Mouse (Mus musculus) erythroblast, embryonic 14.5 days (primary cell): ENCODE measurements around the gene Olfr53. TPM values are rescaled to one million over a fixed set of nuclear protein-coding genes. Genes with fewer than 3 reads are reported as not detected.
"Not testable (repeated sequence)": the region's sequence is repeated elsewhere in the genome, so short reads cannot be mapped to it uniquely, and the experiment has no call there.

ENCODE experiments used
- H3K27me3 ChIP-seq: 2 replicates; pipeline ENCODE4 v1.6.1; 2012; ENCODE audit warnings: inconsistent platforms; ENCODE audit not compliant: control insufficient read depth
- H3K36me3 ChIP-seq: 2 replicates; pipeline ENCODE4 v1.6.1; 2012; ENCODE audit warnings: mild to moderate bottlenecking, inconsistent platforms; ENCODE audit not compliant: control insufficient read depth
- H3K4me1 ChIP-seq: 2 replicates; pipeline ENCODE4 v1.6.1; 2012; ENCODE audit warnings: inconsistent platforms; ENCODE audit not compliant: control insufficient read depth
- H3K4me3 ChIP-seq: replicated peaks from 2 replicates; pipeline ENCODE3; 2012; ENCODE audit warnings: moderate library complexity, mild to moderate bottlenecking, inconsistent platforms
- H3K9me3 ChIP-seq: 2 replicates; pipeline ENCODE4 v1.6.1; 2012; ENCODE audit warnings: low read length, inconsistent platforms, mixed read lengths; ENCODE audit not compliant: control insufficient read depth
- GATA1 ChIP-seq: IDR thresholded peaks from 2 replicates; pipeline ENCODE4 v1.6.1; 2012; ENCODE audit warnings: low read length, inconsistent platforms, mixed read lengths
- TAL1 ChIP-seq: IDR thresholded peaks from 3 replicates; pipeline ENCODE4 v1.6.1; 2012; ENCODE audit warnings: low read length, inconsistent platforms, mixed read lengths
- polyA plus RNA-seq: library from polyadenylated mRNA; stranded (reverse); fragments of >175 nt; gene quantifications from 2 replicates; pipeline ENCODE4 v1.2.3, GENCODE M21; 2012

Gene Olfr53
- not detected in 2 replicates for polyA plus RNA-seq

- no peak for TF ChIP-seq GATA1
- TF ChIP-seq TAL1 = no peak
- H3K4me3 ChIP-seq = no peak within 1 kb of the TSS
- H3K27me3 ChIP-seq = no peaks in the 10 kb centered on the region
- no peaks in the 10 kb centered on the region for H3K36me3 ChIP-seq
- H3K4me1 ChIP-seq = no peaks in the 10 kb centered on the region
- no peaks in the 10 kb centered on the region for H3K9me3 ChIP-seq
These were observed at the start of gene Olfr53 for GRCm38 (mm10) chr7:140646152-140646551. Gene Olfr53, plus strand, starts transcription at chr7:140646452.

DNA sequence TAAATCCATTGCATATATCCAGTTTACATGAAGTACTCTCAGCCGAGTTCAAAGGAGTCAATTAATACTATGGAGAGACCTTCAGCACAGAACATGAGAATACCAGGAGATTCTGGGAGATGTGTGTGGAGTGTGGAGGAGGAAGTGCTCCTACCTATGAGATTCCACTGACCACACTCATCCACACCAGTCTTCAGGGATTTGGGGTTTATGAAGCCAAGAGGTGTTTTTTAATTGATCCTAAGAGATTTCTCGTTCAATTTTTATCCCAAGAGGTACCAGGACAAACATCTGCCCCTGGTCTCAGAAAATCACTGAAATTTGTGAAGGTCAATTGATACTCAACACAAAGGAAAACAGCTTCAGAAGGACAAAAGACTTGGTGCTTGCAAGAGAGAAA is 45.3 kb upstream of the Olfr53 start, which contains the start of gene Olfr46:
Gene Olfr46 (plus strand): TSS at position 301 of the 400 bp plus-strand sequence.
- not testable (repeated sequence) for H3K9me3 ChIP-seq, H3K36me3 ChIP-seq, H3K4me3 ChIP-seq, H3K27me3 ChIP-seq, H3K4me1 ChIP-seq

- H3K27me3 ChIP-seq, H3K4me3 ChIP-seq, H3K9me3 ChIP-seq, H3K4me1 ChIP-seq, H3K36me3 ChIP-seq: not testable (repeated sequence)
These were observed 17.6 kb upstream of the Olfr53 start, which contains the start of gene Olfr61 for GRCm38 (mm10) chr7:140628670-140629069. Gene Olfr61, plus strand, starts transcription at chr7:140628970.

DNA sequence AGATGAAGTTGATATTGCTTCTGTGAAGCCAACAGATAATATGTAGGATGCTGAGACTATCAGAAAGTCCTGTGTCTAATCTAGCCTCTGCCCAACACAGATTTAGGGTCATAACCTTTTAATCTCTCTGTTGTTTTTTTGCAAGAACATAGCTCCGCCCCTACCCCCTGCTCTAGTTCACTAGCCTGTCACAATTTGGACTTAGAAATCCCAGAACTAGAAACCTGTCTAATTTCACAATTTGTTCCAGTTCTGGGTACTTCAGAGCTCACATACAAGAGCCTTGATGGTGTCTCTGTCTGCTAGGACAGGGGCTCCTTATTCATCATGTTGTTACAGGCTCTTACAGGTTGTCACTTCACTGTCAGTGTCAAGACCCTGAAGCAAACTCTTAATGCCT is 15.7 kb upstream of the Olfr53 start:
- Histone ChIP-seq H3K4me1 (no peaks in the 10 kb centered on the region), H3K9me3 (no peaks in the 10 kb centered on the region), H3K27me3 (no peaks in the 10 kb centered on the region), H3K4me3 (no peak overlapping the region), H3K36me3 (no peaks in the 10 kb centered on the region)
- no peak for TF ChIP-seq TAL1
- no peak for TF ChIP-seq GATA1

GRCm38 (mm10) chr7:140659630-140660029 is 13.4 kb downstream of the Olfr53 start, which contains the start of gene Olfr539:
Gene Olfr539, plus strand, starts transcription at chr7:140659930.
- Histone ChIP-seq H3K4me1 (no peaks in the 10 kb centered on the region), H3K27me3 (no peaks in the 10 kb centered on the region), H3K4me3 (no peak within 1 kb of the TSS), H3K36me3 (no peaks in the 10 kb centered on the region), H3K9me3 (no peaks in the 10 kb centered on the region)
- TF ChIP-seq TAL1 = no peak

DNA sequence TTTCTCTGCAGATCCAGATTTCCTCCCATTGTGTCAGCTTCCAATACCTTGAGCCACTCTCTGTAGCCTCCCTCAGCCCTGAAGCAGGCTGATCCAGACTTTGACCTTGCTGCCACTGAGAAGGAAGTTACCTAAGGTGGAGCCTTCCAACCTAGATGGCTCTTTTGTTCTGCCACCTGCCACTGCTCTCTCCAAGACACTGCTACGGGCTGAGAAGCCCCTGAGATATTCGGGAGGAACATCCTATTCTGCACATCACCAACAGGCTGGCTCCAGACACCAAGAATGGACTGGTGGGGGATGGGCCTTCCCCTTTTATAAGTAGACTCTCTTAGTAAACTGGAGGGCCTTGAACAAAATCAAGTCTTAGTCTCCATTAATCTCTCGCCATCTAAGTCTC is 24.4 kb downstream of the Olfr53 start:
- H3K36me3 ChIP-seq, H3K4me1 ChIP-seq, H3K27me3 ChIP-seq, H3K4me3 ChIP-seq, H3K9me3 ChIP-seq: not testable (repeated sequence)

DNA sequence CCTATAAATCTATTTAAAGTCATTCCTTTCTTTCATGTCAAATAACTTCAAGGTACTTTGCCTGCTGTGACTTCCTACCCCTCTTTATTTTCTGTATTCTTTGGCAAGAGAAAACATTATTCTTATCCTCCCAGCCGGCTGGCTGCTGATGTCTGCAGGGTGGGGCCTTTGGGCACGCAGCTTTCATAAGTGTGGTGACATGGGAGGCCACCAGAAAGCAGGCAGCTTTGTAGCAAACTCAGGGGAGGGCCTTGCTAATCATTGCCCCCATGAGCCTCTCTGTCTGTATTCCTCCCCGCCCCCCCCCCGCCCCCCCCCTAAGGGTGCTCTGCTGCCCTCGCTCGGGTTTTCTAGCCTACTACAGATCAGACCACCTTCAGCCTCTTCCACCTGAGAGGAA is 29.6 kb downstream of the Olfr53 start:
- no peak overlapping the region for H3K4me3 ChIP-seq
- no peaks in the 10 kb centered on the region for H3K27me3 ChIP-seq
- peaks cover 5% of the 10 kb centered on the region; the same call in 1 of the 2 replicates for H3K9me3 ChIP-seq
- TF ChIP-seq TAL1 (no peak), GATA1 (no peak)
- no peaks in the 10 kb centered on the region for H3K36me3 ChIP-seq
- H3K4me1 ChIP-seq = no peaks in the 10 kb centered on the region

DNA sequence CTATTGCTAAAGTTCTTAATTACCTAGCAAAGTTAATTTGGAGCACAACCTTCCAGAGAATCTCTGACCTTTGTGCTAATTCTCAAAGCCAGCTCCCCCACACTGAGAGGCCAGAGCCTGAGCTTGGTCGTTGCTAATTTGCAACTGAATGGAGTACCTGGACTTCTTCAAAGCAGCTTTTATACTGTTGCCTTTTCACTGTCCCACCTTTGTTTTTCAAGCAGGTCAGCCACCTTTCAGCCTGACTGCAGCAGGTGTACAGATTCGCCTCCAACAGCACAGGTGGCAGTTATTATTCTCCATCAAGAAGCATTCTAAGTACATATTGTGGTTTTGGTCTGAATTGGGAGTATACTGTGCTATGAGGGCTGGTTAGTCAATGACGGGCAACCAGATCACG is 33.3 kb downstream of the Olfr53 start:
- H3K27me3 ChIP-seq, H3K36me3 ChIP-seq, H3K9me3 ChIP-seq, H3K4me1 ChIP-seq, H3K4me3 ChIP-seq: not testable (repeated sequence)

- Histone ChIP-seq H3K9me3 (peaks cover 5% of the 10 kb centered on the region; the same call in 1 of the 2 replicates), H3K4me3 (no peak within 1 kb of the TSS), H3K27me3 (no peaks in the 10 kb centered on the region), H3K4me1 (no peaks in the 10 kb centered on the region), H3K36me3 (no peaks in the 10 kb centered on the region)
- TF ChIP-seq GATA1 (no peak), TAL1 (no peak)
These were observed 35.4 kb downstream of the Olfr53 start, which contains the start of gene Olfr45 for GRCm38 (mm10) chr7:140681651-140682050. Gene Olfr45, plus strand, starts transcription at chr7:140681951.

GRCm38 (mm10) chr7:140696967-140697366 is 50.7 kb downstream of the Olfr53 start, which contains the start of gene Olfr541:
Gene Olfr541, plus strand, starts transcription at chr7:140697267.
- Histone ChIP-seq H3K4me1 (no peaks in the 10 kb centered on the region), H3K27me3 (no peaks in the 10 kb centered on the region), H3K9me3 (no peaks in the 10 kb centered on the region), H3K4me3 (no peak within 1 kb of the TSS), H3K36me3 (no peaks in the 10 kb centered on the region)
- TF ChIP-seq TAL1 (no peak), GATA1 (no peak)

Other genes starting within 250 kb of the Olfr53 start
- not detected in 2 replicates for gene Olfr531, start 243.5 kb upstream of the Olfr53 start, polyA plus RNA-seq
- gene Olfr532, start 224.8 kb upstream of the Olfr53 start, polyA plus RNA-seq = not detected in 2 replicates
- gene Olfr533, start 183.1 kb upstream of the Olfr53 start, polyA plus RNA-seq = not detected in 2 replicates
- not detected in 2 replicates for gene Olfr535, start 162.2 kb upstream of the Olfr53 start, polyA plus RNA-seq
- 0.01 TPM in 1 of 2 replicates, not detected in the other for gene Olfr536, start 139.1 kb upstream of the Olfr53 start, polyA plus RNA-seq
- gene Olfr538, start 78.6 kb upstream of the Olfr53 start, polyA plus RNA-seq = not detected in 2 replicates
- not detected in 2 replicates for gene Olfr46, start 45.2 kb upstream of the Olfr53 start, polyA plus RNA-seq
- not detected in 2 replicates for gene Olfr61, start 17.5 kb upstream of the Olfr53 start, polyA plus RNA-seq
- 0.01 TPM in 1 of 2 replicates, not detected in the other for gene Olfr539, start 13.5 kb downstream of the Olfr53 start, polyA plus RNA-seq
- 0.01 TPM in 1 of 2 replicates, not detected in the other for gene Olfr45, start 35.5 kb downstream of the Olfr53 start, polyA plus RNA-seq
- gene Olfr541, start 50.8 kb downstream of the Olfr53 start, polyA plus RNA-seq = not detected in 2 replicates
- not detected in 2 replicates for gene Cyp2e1, start 117.3 kb downstream of the Olfr53 start, polyA plus RNA-seq
- 0.05 TPM in 1 of 2 replicates, not detected in the other for gene Syce1, start 141.4 kb downstream of the Olfr53 start, polyA plus RNA-seq
- gene Zfp941, start 175.7 kb downstream of the Olfr53 start, polyA plus RNA-seq = not detected in 2 replicates
- gene Urah, start 188.6 kb downstream of the Olfr53 start, polyA plus RNA-seq = 0.06 TPM in 1 of 2 replicates, not detected in the other
- gene Scgb1c1, start 199.1 kb downstream of the Olfr53 start, polyA plus RNA-seq = not detected in 2 replicates
- not detected in 2 replicates for gene Odf3, start 201.4 kb downstream of the Olfr53 start, polyA plus RNA-seq
- not detected in 2 replicates for gene Gm45785, start 209.9 kb downstream of the Olfr53 start, polyA plus RNA-seq
- gene Ric8a, start 210.5 kb downstream of the Olfr53 start, polyA plus RNA-seq = 2.1 and 2.7 TPM in 2 replicates
- 0.95 and 1.2 TPM in 2 replicates for gene Bet1l, start 211.1 kb downstream of the Olfr53 start, polyA plus RNA-seq
- 13.2 and 18.4 TPM in 2 replicates for gene Psmd13, start 235.5 kb downstream of the Olfr53 start, polyA plus RNA-seq
- 1.8 and 1.9 TPM in 2 replicates for gene Sirt3, start 235.9 kb downstream of the Olfr53 start, polyA plus RNA-seq